Mouse (Mus musculus): Measurements from ENCODE around the gene Tenm2. TPM values are rescaled to one million over a fixed set of nuclear protein-coding genes. Genes with fewer than 3 reads are reported as not detected.

Tenm2 gene
- polyA plus RNA-seq, 1 experiment: 0.32 TPM

DNA sequence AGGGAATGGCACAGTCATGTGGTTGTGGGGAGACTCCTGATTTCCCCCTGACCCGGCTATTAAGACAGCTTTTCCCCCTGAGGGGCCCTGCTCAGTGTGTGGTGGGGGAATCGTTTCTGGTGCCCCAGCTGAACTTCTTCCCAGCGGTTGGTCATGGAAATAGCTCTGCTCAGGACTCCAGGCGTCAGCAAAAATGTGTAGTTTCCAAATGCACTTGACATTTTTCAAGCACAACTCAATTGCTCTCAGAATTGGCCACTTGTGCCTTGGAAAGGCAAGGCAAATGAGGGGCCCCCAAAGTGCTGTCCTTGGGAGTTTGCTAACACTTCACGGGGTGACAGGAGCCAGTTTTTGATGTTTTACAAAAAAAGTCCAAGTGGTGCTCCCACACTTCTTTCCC is 959.7 kb downstream of the Tenm2 start:
- no peak overlapping the region for H3K4me3 ChIP-seq (ENCODE audit: control insufficient read depth, low read depth, low read length)
- no peaks in the 10 kb centered on the region for H3K36me3 ChIP-seq (ENCODE audit: control insufficient read depth, insufficient read depth, low read length)
- TF ChIP-seq POLR2A (IDR thresholded peaks at IDR 0.05; ENCODE audit: control insufficient read depth, low read depth, low read length): no peak
- no peak for TF ChIP-seq CTCF (IDR thresholded peaks at IDR 0.05; ENCODE audit: control insufficient read depth, insufficient read depth, insufficient replicate concordance, low read depth, low read length)
- no peaks in the 10 kb centered on the region for H3K27me3 ChIP-seq (ENCODE audit: control insufficient read depth, insufficient read depth, low read length)
- H3K27ac ChIP-seq (ENCODE audit: control insufficient read depth, insufficient read depth, low read depth, low read length): no peak overlapping the region
- no peaks in the 10 kb centered on the region; the same call in 1 of the 2 replicates for H3K4me1 ChIP-seq (ENCODE audit: control insufficient read depth, insufficient read depth, low read length)

DNA sequence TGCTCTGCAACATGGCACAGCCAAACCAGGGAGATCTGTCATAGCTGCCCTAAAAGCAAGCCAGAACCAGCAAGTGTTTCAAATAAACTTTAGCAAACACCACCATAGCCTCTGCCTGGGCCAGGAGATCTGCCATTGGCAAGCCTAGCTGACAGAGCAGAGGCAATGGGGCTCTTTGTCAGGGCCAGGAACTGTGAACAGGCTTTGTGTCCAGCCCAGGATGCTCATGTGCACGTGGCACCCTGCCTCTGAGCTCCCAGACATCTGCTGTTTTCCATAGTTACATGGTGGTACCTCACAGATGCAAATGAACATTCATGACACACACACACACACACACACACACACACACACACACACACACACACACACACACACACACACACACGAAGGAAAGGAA is 963.6 kb downstream of the Tenm2 start:
- no peaks in the 10 kb centered on the region for H3K27me3 ChIP-seq (ENCODE audit: control insufficient read depth, insufficient read depth, low read length)
- TF ChIP-seq POLR2A (IDR thresholded peaks at IDR 0.05; ENCODE audit: control insufficient read depth, low read depth, low read length) (no peak), CTCF (IDR thresholded peaks at IDR 0.05; ENCODE audit: control insufficient read depth, insufficient read depth, insufficient replicate concordance, low read depth, low read length) (no peak)
- H3K36me3 ChIP-seq (ENCODE audit: control insufficient read depth, insufficient read depth, low read length): no peaks in the 10 kb centered on the region
- no peak overlapping the region for H3K4me3 ChIP-seq (ENCODE audit: control insufficient read depth, low read depth, low read length)
- no peak overlapping the region for H3K27ac ChIP-seq (ENCODE audit: control insufficient read depth, insufficient read depth, low read depth, low read length)
- no peaks in the 10 kb centered on the region; the same call in 1 of the 2 replicates for H3K4me1 ChIP-seq (ENCODE audit: control insufficient read depth, insufficient read depth, low read length)

- TF ChIP-seq POLR2A (IDR thresholded peaks at IDR 0.05; ENCODE audit: control insufficient read depth, low read depth, low read length): no peak
- TF ChIP-seq CTCF (IDR thresholded peaks at IDR 0.05; ENCODE audit: control insufficient read depth, insufficient read depth, insufficient replicate concordance, low read depth, low read length): no peak
- no peak overlapping the region for H3K4me3 ChIP-seq (ENCODE audit: control insufficient read depth, low read depth, low read length)
- no peaks in the 10 kb centered on the region for H3K36me3 ChIP-seq (ENCODE audit: control insufficient read depth, insufficient read depth, low read length)
- no peaks in the 10 kb centered on the region for H3K4me1 ChIP-seq (ENCODE audit: control insufficient read depth, insufficient read depth, low read length)
- H3K27ac ChIP-seq (ENCODE audit: control insufficient read depth, insufficient read depth, low read depth, low read length): no peak overlapping the region
- H3K27me3 ChIP-seq (ENCODE audit: control insufficient read depth, insufficient read depth, low read length): no peaks in the 10 kb centered on the region
These were observed 965.8 kb downstream of the Tenm2 start for GRCm38 (mm10) chr11:36269945-36270344.

DNA sequence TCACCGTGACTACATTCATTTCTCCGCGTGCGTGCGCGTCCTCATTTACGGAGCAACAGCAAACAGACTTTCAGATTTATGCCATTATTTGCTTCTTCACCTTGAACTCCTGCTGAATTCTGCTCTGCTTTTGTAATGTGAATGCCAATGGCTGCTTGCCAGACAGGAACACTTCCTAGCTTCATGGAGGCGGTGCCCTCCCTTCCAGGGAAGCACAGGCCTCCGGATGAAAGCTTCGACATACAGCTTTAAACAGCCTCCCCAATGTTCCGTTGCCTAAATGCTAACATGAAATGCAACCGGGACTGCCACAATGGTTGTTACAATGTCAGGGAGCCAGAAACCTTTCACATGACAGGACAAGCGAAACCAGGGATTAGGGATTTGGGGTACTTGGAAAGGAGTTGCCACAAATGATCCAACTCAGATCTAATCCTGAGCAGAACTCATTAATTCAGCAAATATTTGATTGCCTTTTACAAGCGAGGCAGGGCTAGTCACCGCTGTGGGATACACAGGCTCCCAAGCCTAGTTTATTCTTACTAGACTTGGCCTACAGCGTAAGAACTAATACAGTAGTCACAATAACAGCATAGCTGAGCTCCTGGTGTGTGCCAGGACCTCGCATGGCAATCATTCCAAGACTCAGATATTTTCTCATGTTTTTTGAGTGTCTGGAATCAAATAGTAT is 970.8 kb downstream of the Tenm2 start:
- Histone ChIP-seq H3K27ac (ENCODE audit: control insufficient read depth, insufficient read depth, low read depth, low read length) (no peak overlapping the region), H3K27me3 (ENCODE audit: control insufficient read depth, insufficient read depth, low read length) (no peaks in the 10 kb centered on the region), H3K36me3 (ENCODE audit: control insufficient read depth, insufficient read depth, low read length) (no peaks in the 10 kb centered on the region), H3K4me1 (ENCODE audit: control insufficient read depth, insufficient read depth, low read length) (no peaks in the 10 kb centered on the region), H3K4me3 (ENCODE audit: control insufficient read depth, low read depth, low read length) (no peak overlapping the region)
- TF ChIP-seq POLR2A (IDR thresholded peaks at IDR 0.05; ENCODE audit: control insufficient read depth, low read depth, low read length) (no peak), CTCF (IDR thresholded peaks at IDR 0.05; ENCODE audit: control insufficient read depth, insufficient read depth, insufficient replicate concordance, low read depth, low read length) (no peak)

DNA sequence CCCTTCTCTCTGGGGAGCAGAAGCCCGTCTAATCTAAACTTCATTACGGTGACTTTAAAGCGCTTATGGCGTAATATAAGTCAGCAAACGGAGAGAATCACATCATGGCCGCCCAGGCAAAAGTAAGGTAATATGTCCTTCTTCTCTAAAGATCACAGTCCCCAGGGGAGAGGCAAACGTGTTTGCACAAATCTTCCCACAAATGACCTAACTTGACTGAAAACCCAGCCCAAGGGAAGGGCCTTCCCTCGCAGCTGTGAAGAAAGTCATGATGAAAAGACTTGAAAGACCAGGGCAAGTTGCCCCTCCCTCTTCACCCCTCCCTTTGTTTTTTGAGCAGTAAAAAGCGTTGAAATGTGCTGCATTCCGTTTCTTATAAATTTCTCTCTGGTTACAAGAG is 971.9 kb downstream of the Tenm2 start:
- Histone ChIP-seq H3K4me1 (ENCODE audit: control insufficient read depth, insufficient read depth, low read length) (no peaks in the 10 kb centered on the region), H3K27ac (ENCODE audit: control insufficient read depth, insufficient read depth, low read depth, low read length) (no peak overlapping the region), H3K4me3 (ENCODE audit: control insufficient read depth, low read depth, low read length) (no peak overlapping the region), H3K36me3 (ENCODE audit: control insufficient read depth, insufficient read depth, low read length) (no peaks in the 10 kb centered on the region), H3K27me3 (ENCODE audit: control insufficient read depth, insufficient read depth, low read length) (no peaks in the 10 kb centered on the region)
- TF ChIP-seq CTCF (IDR thresholded peaks at IDR 0.05; ENCODE audit: control insufficient read depth, insufficient read depth, insufficient replicate concordance, low read depth, low read length) (no peak), POLR2A (IDR thresholded peaks at IDR 0.05; ENCODE audit: control insufficient read depth, low read depth, low read length) (no peak)

DNA sequence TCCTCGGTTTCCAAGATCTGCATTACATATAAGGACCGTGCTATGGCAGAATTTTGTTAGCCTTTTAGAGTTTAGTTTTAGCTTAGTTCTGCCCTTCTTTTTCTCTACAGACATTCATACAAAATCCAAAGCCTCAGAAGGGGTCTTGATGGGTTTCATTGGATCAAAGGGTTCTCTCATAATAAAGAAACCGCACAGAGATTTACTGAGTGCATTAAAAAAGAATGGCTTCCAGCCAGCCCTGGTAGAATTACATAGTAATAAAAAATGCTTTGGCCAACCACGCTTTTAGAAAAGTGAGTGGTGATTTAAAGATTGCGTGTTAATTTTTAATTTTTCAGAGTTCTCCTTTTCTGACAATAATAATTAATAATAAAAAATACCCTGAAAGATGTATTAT is 978.6 kb downstream of the Tenm2 start:
- Histone ChIP-seq H3K27me3 (ENCODE audit: control insufficient read depth, insufficient read depth, low read length) (no peaks in the 10 kb centered on the region), H3K36me3 (ENCODE audit: control insufficient read depth, insufficient read depth, low read length) (no peaks in the 10 kb centered on the region), H3K4me3 (ENCODE audit: control insufficient read depth, low read depth, low read length) (no peak overlapping the region), H3K27ac (ENCODE audit: control insufficient read depth, insufficient read depth, low read depth, low read length) (no peak overlapping the region), H3K4me1 (ENCODE audit: control insufficient read depth, insufficient read depth, low read length) (no peaks in the 10 kb centered on the region)
- TF ChIP-seq CTCF (IDR thresholded peaks at IDR 0.05; ENCODE audit: control insufficient read depth, insufficient read depth, insufficient replicate concordance, low read depth, low read length) (no peak), POLR2A (IDR thresholded peaks at IDR 0.05; ENCODE audit: control insufficient read depth, low read depth, low read length) (no peak)

DNA sequence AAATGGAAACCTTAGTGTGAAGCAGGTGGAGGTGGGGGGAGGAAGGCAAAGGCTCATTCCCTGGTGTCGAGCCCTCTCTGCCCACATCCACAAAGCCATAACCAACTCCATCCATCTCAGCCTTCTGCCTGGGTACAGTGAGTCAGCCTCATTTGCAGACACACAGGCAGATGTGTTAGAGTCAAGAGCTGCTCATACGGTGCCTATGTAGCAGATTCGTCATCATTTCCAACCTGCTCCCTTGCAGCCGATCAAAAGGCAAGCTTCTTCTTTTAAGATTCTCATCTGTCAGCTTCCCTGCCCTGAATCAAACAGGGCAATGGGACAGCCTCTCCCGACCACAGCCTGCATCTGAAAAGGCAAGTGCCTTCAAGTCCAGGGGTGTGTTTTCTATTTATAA is 979.0 kb downstream of the Tenm2 start:
- Histone ChIP-seq H3K27ac (ENCODE audit: control insufficient read depth, insufficient read depth, low read depth, low read length) (no peak overlapping the region), H3K27me3 (ENCODE audit: control insufficient read depth, insufficient read depth, low read length) (no peaks in the 10 kb centered on the region), H3K4me3 (ENCODE audit: control insufficient read depth, low read depth, low read length) (no peak overlapping the region), H3K36me3 (ENCODE audit: control insufficient read depth, insufficient read depth, low read length) (no peaks in the 10 kb centered on the region), H3K4me1 (ENCODE audit: control insufficient read depth, insufficient read depth, low read length) (no peaks in the 10 kb centered on the region)
- TF ChIP-seq POLR2A (IDR thresholded peaks at IDR 0.05; ENCODE audit: control insufficient read depth, low read depth, low read length): no peak
- TF ChIP-seq CTCF (IDR thresholded peaks at IDR 0.05; ENCODE audit: control insufficient read depth, insufficient read depth, insufficient replicate concordance, low read depth, low read length): no peak

Data from testis, adult 2 months (tissue).